In the genomic region with DNA sequence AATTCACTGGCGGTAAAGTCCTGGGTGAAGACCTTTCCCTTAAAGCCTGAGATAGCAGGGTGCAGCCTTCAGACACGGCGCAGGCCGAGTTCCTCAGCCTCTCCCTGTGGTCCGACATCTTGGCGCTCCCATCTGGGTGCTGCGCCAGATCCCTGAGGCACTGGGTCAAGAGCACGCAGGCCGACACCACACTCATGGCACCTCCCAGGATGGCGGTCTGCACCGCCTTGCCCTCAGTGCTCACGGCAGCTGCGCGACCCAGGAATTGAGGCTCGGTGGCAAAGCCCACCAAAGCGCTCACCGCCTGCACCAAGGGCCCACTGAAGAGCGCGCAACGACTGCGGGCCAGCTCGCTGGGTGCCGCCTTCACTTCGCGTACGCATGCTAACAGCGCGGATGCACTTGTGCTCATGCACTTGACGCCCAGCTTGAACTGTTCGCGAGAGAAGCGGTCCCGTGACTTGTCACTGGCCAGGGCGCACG, we compare ENCODE assay signal across 8 mouse cellular contexts. TPM values are rescaled to one million over a fixed set of nuclear protein-coding genes. Genes with fewer than 3 reads are reported as not detected.
DNase-seq lines count a peak whose midpoint lies in the region; ATAC-seq and TF ChIP-seq lines count a peak whose summit lies in the region.

No protein-coding gene starts in this region.

- H3K9me3 ChIP-seq in kidney, embryonic 15.5 days (replicated peaks) = peaks cover 3% of the 10 kb centered on the region; the same call in 1 of the 2 replicates
- peaks cover 5% of the 10 kb centered on the region for H3K9me3 ChIP-seq in G1E (replicated peaks)
- H3K9me3 ChIP-seq in forebrain, embryonic 11.5 days (ENCODE audit: control insufficient read depth, low read length) = no peaks in the 10 kb centered on the region
- no peaks in the 10 kb centered on the region for H3K9me3 ChIP-seq in intestine, embryonic 14.5 days (ENCODE audit: control insufficient read depth, low read length)
- peaks cover 2% of the 10 kb centered on the region; the same call in 1 of the 2 replicates for H3K9me3 ChIP-seq in midbrain, embryonic 12.5 days

- 0 out of 2 replicates have a peak overlapping the region, but pooled peaks have one; percentile 98 for H3K27ac ChIP-seq in kidney, embryonic 15.5 days
- H3K27ac ChIP-seq in forebrain, embryonic 11.5 days (ENCODE audit: low read depth, low read length) = no peak overlapping the region
- no peak overlapping the region for H3K27ac ChIP-seq in intestine, embryonic 14.5 days (ENCODE audit: low read depth)
- H3K27ac ChIP-seq in midbrain, embryonic 12.5 days (replicated peaks) = no peak overlapping the region

- H3K9ac ChIP-seq in kidney, embryonic 15.5 days = peak overlapping the region; percentile 81
- peak overlapping the region; percentile 83; the same call in 1 of the 2 replicates for H3K9ac ChIP-seq in forebrain, embryonic 11.5 days (ENCODE audit: low read length)
- peak overlapping the region; percentile 90 for H3K9ac ChIP-seq in intestine, embryonic 14.5 days (ENCODE audit: low read length)
- H3K9ac ChIP-seq in midbrain, embryonic 12.5 days (replicated peaks) = peak overlapping the region; percentile 87; the same call in 1 of the 2 replicates

- peaks cover 25% of the 10 kb centered on the region for H3K36me3 ChIP-seq in kidney, embryonic 15.5 days
- peaks cover 35% of the 10 kb centered on the region for H3K36me3 ChIP-seq in G1E (replicated peaks)
- H3K36me3 ChIP-seq in forebrain, embryonic 11.5 days (ENCODE audit: control insufficient read depth, insufficient read depth, low read length) = no peaks in the 10 kb centered on the region; the same call in 1 of the 2 replicates
- H3K36me3 ChIP-seq in intestine, embryonic 14.5 days (ENCODE audit: control insufficient read depth, insufficient read depth, low read length) = peaks cover 31% of the 10 kb centered on the region
- peaks cover 6% of the 10 kb centered on the region; the same call in 1 of the 2 replicates for H3K36me3 ChIP-seq in midbrain, embryonic 12.5 days

- peaks cover 52% of the 10 kb centered on the region for H3K4me1 ChIP-seq in kidney, embryonic 15.5 days
- peaks cover 55% of the 10 kb centered on the region for H3K4me1 ChIP-seq in G1E (ENCODE audit: insufficient read depth, low read depth, low read length)
- H3K4me1 ChIP-seq in forebrain, embryonic 11.5 days (replicated peaks; ENCODE audit: control insufficient read depth, insufficient read depth, low read length) = peaks cover 4% of the 10 kb centered on the region; the same call in 1 of the 2 replicates
- peaks cover 51% of the 10 kb centered on the region for H3K4me1 ChIP-seq in intestine, embryonic 14.5 days (replicated peaks; ENCODE audit: control insufficient read depth, insufficient read depth, low read length)
- peaks cover 61% of the 10 kb centered on the region for H3K4me1 ChIP-seq in midbrain, embryonic 12.5 days

- WGBS in kidney, embryonic 15.5 days = 85% methylated on average over 35 of the region's 35 CpGs
- 93% methylated on average over 35 of the region's 35 CpGs for WGBS in forebrain, embryonic 11.5 days
- WGBS in intestine, embryonic 14.5 days = 87% methylated on average over 35 of the region's 35 CpGs
- 94% methylated on average over 35 of the region's 35 CpGs for WGBS in midbrain, embryonic 12.5 days

- peak overlapping the region; percentile 88 for H3K4me2 ChIP-seq in kidney, embryonic 15.5 days
- peak overlapping the region; percentile 67 for H3K4me2 ChIP-seq in forebrain, embryonic 11.5 days (ENCODE audit: low read depth, low read length, severe bottlenecking)
- H3K4me2 ChIP-seq in intestine, embryonic 14.5 days (ENCODE audit: low read length) = peak overlapping the region; percentile 65
- peak overlapping the region; percentile 87 for H3K4me2 ChIP-seq in midbrain, embryonic 12.5 days (replicated peaks)

- no peak for ATAC-seq in kidney, embryonic 15.5 days (replicated peaks; ENCODE audit: low FRiP score)
- ATAC-seq in G1E (ENCODE audit: extremely low read depth, insufficient number of reproducible peaks, low FRiP score, poor library complexity, severe bottlenecking) = no peak
- no peak for ATAC-seq in forebrain, embryonic 11.5 days (replicated peaks; ENCODE audit: low FRiP score)
- ATAC-seq in intestine, embryonic 14.5 days (replicated peaks; ENCODE audit: low FRiP score, low TSS enrichment, low read depth) = no peak
- no peak for ATAC-seq in midbrain, embryonic 12.5 days (ENCODE audit: low FRiP score, low read depth)

- H3K4me3 ChIP-seq in kidney, embryonic 15.5 days (replicated peaks) = peak overlapping the region; percentile 79
- H3K4me3 ChIP-seq in G1E (ENCODE audit: low read depth, low read length) = peak overlapping the region; percentile 80
- peak overlapping the region; percentile 64 for H3K4me3 ChIP-seq in forebrain, embryonic 11.5 days (ENCODE audit: low read depth, low read length)
- peak overlapping the region; percentile 84 for H3K4me3 ChIP-seq in intestine, embryonic 14.5 days (ENCODE audit: low read depth, low read length)
- peak overlapping the region; percentile 62 for H3K4me3 ChIP-seq in midbrain, embryonic 12.5 days

- no peak for DNase-seq in kidney, adult 8-10 months
- no peak for DNase-seq in G1E (ENCODE audit: low spot score)
- DNase-seq in forebrain, embryonic 11.5 days (ENCODE audit: low spot score) = peak; percentile 67
- DNase-seq in intestine, embryonic 14.5 days (ENCODE audit: low spot score) = no peak
- no peak for DNase-seq in layer of hippocampus, postnatal 36 days
- DNase-seq in frontal cortex, postnatal 25 days (ENCODE audit: low spot score in 2 of 2) = no peak

- no peak for TF ChIP-seq CTCF in G1E (IDR thresholded peaks at IDR 0.05; ENCODE audit: low read depth, low read length)

- no peaks in the 10 kb centered on the region for H3K27me3 ChIP-seq in kidney, embryonic 15.5 days
- H3K27me3 ChIP-seq in G1E (ENCODE audit: insufficient read depth, low read length) = no peaks in the 10 kb centered on the region
- H3K27me3 ChIP-seq in forebrain, embryonic 11.5 days (ENCODE audit: control insufficient read depth, insufficient read depth, low read length) = no peaks in the 10 kb centered on the region
- no peaks in the 10 kb centered on the region for H3K27me3 ChIP-seq in intestine, embryonic 14.5 days (replicated peaks; ENCODE audit: control insufficient read depth, insufficient read depth, low read length)
- H3K27me3 ChIP-seq in midbrain, embryonic 12.5 days = 0 out of 2 replicates have a peak, but pooled peaks cover 6% of the 10 kb centered on the region

RNA-seq across cellular contexts. Expression of a gene that starts 1.9 kb away (rescaled TPM):
- 10.4 and 11.0 TPM in 2 replicates for polyA plus RNA-seq in kidney, embryonic 15.5 days (2015; fragmentation: Nextera tagmentation; extraction: Ambion mirVana)
- total RNA-seq in G1E (2014; fragmentation: Nextera tagmentation) (5.7 and 6.9 TPM in 2 replicates), G1E (2017) (3.7 and 6.6 TPM in 2 replicates)
- polyA plus RNA-seq in G1E (2012) = 21.2 and 28.8 TPM in 2 replicates
- 14.3 and 14.5 TPM in 2 replicates for polyA plus RNA-seq in forebrain, embryonic 11.5 days (2014; fragmentation: Nextera tagmentation; extraction: Ambion mirVana)
- 13.0 and 17.0 TPM in 2 replicates for polyA plus RNA-seq in intestine, embryonic 14.5 days (2014; fragmentation: Nextera tagmentation; extraction: Ambion mirVana)
- polyA plus RNA-seq in midbrain, embryonic 12.5 days (2016; fragmentation: Nextera tagmentation; extraction: Ambion mirVana) = 15.9 and 17.5 TPM in 2 replicates
- total RNA-seq in layer of hippocampus, postnatal 36 days (2021) = 10 to 100 TPM; 20.0 to 20.8 TPM

RNA-seq across cellular contexts. Expression of a gene that starts 2.1 kb away (rescaled TPM):
- 115 and 119 TPM in 2 replicates for polyA plus RNA-seq in kidney, embryonic 15.5 days (2015; fragmentation: Nextera tagmentation; extraction: Ambion mirVana)
- total RNA-seq in G1E (2014; fragmentation: Nextera tagmentation) (25.0 and 28.7 TPM in 2 replicates), G1E (2017) (33.6 and 41.0 TPM in 2 replicates)
- 20.2 and 68.0 TPM in 2 replicates for polyA plus RNA-seq in G1E (2012)
- polyA plus RNA-seq in forebrain, embryonic 11.5 days (2014; fragmentation: Nextera tagmentation; extraction: Ambion mirVana) = 66.0 and 70.1 TPM in 2 replicates
- polyA plus RNA-seq in intestine, embryonic 14.5 days (2014; fragmentation: Nextera tagmentation; extraction: Ambion mirVana) = 84.5 and 96.8 TPM in 2 replicates
- polyA plus RNA-seq in midbrain, embryonic 12.5 days (2016; fragmentation: Nextera tagmentation; extraction: Ambion mirVana) = 80.6 and 85.1 TPM in 2 replicates
- 10 to 100 TPM; 57.7 to 76.4 TPM for total RNA-seq in layer of hippocampus, postnatal 36 days (2021)
